Mouse (Mus musculus): ENCODE results near the gene Fbln5. TPM values are rescaled to one million over a fixed set of nuclear protein-coding genes. Genes with fewer than 3 reads are reported as not detected.

Gene Fbln5
- polyA plus RNA-seq, 1 experiment from 2014 or later: 160 TPM

DNA sequence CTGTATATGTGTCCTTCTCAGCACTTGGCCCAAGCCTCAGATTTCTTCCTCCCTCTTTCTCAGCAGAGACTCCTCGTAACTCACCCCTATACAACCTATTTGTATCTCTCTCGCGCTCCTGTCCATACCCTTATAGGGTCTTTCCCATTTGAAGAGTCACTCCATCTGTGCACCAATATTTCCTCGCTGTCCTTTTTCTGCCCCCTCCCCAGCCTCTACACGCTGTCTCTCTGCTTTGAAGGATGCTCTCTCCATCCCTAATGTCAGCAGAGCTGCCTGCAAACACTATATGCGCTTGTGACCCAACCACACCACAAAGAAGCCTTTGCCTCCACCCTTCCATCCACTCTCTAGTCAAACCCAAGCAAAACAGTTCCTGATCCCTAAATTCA, 14.3 kb upstream of the Fbln5 start:
- H3K4me3 ChIP-seq: no peak overlapping the region
- peaks cover 41% of the 10 kb centered on the region for H3K36me3 ChIP-seq
- no peaks in the 10 kb centered on the region for H3K9me3 ChIP-seq
- H3K4me2 ChIP-seq: no peak overlapping the region
- H3K4me1 ChIP-seq: peaks cover 20% of the 10 kb centered on the region
- no peaks in the 10 kb centered on the region for H3K27me3 ChIP-seq (replicated peaks)
- H3K27ac ChIP-seq (replicated peaks): no peak overlapping the region
- WGBS: 87% methylated on average over 6 of the region's 6 CpGs
- no peak for ATAC-seq (ENCODE audit: extremely low read depth, insufficient number of reproducible peaks, low FRiP score, low TSS enrichment)
- no peak overlapping the region for H3K9ac ChIP-seq

DNA sequence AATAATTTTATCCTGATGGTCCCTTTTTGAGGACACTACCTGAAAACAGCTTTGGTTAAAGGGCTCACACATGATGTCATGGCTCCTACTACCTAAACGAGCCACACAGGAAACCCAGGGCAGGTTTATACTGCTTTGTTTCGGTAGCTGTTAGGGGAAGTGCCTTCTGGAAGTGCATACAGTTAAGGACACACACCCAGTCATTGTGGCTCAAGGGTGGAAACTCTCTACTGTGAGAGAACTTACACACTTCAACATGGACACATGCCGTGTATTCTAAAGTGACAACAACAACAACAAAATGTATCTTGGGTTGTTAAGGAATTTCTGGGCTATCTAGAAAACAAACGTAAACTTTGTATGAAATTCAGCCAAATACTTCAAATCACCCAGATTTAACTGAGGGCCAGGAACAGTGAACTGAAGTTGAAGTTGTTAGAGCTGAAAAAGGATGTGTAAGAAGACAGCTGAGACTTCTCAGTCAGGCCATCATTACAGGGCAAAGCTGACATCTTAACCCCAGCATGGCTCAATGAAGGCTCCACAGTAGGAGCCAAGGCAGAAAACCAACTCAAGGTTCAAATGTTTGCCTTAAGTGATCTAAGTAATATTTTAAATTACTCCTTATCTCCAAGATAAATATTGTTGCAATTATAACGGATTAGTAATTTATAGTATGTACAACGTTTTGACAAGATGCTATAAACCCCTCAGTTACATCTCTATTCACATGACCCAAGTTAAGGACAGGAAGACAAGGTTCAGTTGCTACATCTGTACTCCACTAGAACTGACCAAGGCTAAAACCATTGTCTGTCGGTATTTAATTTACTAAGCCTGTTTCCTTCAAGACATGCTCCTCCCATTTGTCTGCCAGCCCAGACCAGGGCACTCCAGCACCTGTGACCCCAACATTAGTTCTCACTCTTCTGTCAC, 13.6 kb upstream of the Fbln5 start:
- Histone ChIP-seq H3K36me3 (peaks cover 34% of the 10 kb centered on the region), H3K4me2 (no peak overlapping the region), H3K27ac (replicated peaks) (no peak overlapping the region), H3K4me3 (no peak overlapping the region), H3K27me3 (replicated peaks) (no peaks in the 10 kb centered on the region), H3K9ac (no peak overlapping the region), H3K9me3 (no peaks in the 10 kb centered on the region), H3K4me1 (peaks cover 20% of the 10 kb centered on the region)
- no peak for ATAC-seq (ENCODE audit: extremely low read depth, insufficient number of reproducible peaks, low FRiP score, low TSS enrichment)
- 72% methylated on average over 7 of the region's 7 CpGs for WGBS

DNA sequence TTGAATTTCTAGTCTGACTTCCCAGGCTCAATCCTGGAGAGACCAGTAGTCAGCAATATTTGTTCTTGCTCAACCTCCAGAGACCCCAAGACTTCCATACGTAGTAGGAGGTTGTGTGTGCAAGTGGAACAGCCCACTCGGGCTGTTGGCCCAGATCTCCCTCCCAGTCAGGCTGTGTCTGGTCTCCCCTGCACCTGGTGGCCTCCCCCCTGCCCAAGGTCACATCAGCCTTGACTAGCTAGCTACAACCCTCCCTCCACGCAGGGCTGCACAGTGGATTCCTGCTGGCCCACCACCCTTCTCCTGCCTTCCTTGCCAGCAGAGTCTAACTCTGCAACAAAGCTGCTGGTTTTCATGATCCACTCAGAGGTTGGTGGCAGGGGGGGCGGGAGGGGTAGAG, 12.4 kb upstream of the Fbln5 start:
- H3K9ac ChIP-seq: no peak overlapping the region
- no peak for ATAC-seq (ENCODE audit: extremely low read depth, insufficient number of reproducible peaks, low FRiP score, low TSS enrichment)
- peaks cover 20% of the 10 kb centered on the region for H3K4me1 ChIP-seq
- no peak overlapping the region for H3K4me2 ChIP-seq
- peak overlapping the region; percentile 51; the same call in 1 of the 2 replicates for H3K27ac ChIP-seq (replicated peaks)
- H3K36me3 ChIP-seq: peaks cover 24% of the 10 kb centered on the region
- 62% methylated on average over 4 of the region's 4 CpGs for WGBS
- no peaks in the 10 kb centered on the region for H3K27me3 ChIP-seq (replicated peaks)
- H3K9me3 ChIP-seq: no peaks in the 10 kb centered on the region
- no peak overlapping the region for H3K4me3 ChIP-seq

DNA sequence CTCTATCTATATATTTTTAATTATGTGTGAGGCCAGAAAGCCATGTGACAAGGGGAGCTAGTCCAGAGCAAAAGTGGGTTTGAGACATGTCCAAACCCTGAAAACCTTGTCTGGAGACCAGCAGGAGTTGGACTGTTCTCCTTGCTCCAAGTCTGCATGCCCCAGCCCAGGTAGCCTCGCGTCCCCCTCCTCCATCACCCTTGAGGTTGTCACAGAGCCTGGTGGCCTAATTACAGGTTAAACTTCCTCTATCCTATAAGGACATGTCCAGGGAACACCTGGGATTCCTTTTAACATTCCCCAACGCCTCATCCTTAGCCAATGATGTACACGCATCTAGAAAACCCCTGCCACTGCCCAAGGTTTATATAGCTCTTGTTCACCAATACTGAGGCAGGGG, 4.3 kb upstream of the Fbln5 start:
- peaks cover 10% of the 10 kb centered on the region; the same call in 1 of the 2 replicates for H3K27me3 ChIP-seq (replicated peaks)
- H3K9me3 ChIP-seq: no peaks in the 10 kb centered on the region
- WGBS: 80% methylated on average over 4 of the region's 4 CpGs
- H3K4me1 ChIP-seq: peaks cover 19% of the 10 kb centered on the region
- no peaks in the 10 kb centered on the region for H3K36me3 ChIP-seq
- no peak overlapping the region for H3K4me3 ChIP-seq
- H3K27ac ChIP-seq (replicated peaks): no peak overlapping the region
- H3K9ac ChIP-seq: no peak overlapping the region
- no peak for ATAC-seq (ENCODE audit: extremely low read depth, insufficient number of reproducible peaks, low FRiP score, low TSS enrichment)
- H3K4me2 ChIP-seq: no peak overlapping the region

DNA sequence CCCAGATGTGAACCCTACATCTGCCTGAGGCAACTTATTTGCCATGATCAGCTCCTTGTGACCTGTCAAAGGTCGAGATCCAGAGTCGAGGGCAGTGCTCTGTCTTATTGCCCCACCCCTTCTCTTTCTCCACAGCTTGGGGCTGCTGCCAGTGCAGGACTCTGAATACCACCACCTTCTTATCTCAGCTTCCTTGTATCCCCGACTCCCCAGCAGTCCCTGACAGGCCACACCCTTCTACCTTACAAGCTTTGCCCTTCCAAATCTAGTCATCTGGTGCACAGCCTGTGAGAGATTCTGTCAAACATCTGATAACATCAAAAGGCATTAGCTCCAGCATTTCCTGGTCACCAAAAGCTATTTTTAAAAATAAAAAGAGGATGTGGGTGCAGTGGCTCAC, 2.7 kb upstream of the Fbln5 start:
- WGBS: 19% methylated on average over 3 of the region's 3 CpGs
- H3K4me1 ChIP-seq: peaks cover 19% of the 10 kb centered on the region
- no peak overlapping the region for H3K4me3 ChIP-seq
- peaks cover 18% of the 10 kb centered on the region for H3K27me3 ChIP-seq (replicated peaks)
- H3K36me3 ChIP-seq: no peaks in the 10 kb centered on the region
- H3K9ac ChIP-seq: no peak overlapping the region
- no peak overlapping the region for H3K27ac ChIP-seq (replicated peaks)
- no peak for ATAC-seq (ENCODE audit: extremely low read depth, insufficient number of reproducible peaks, low FRiP score, low TSS enrichment)
- H3K9me3 ChIP-seq: no peaks in the 10 kb centered on the region
- no peak overlapping the region; the same call in 1 of the 2 replicates for H3K4me2 ChIP-seq

DNA sequence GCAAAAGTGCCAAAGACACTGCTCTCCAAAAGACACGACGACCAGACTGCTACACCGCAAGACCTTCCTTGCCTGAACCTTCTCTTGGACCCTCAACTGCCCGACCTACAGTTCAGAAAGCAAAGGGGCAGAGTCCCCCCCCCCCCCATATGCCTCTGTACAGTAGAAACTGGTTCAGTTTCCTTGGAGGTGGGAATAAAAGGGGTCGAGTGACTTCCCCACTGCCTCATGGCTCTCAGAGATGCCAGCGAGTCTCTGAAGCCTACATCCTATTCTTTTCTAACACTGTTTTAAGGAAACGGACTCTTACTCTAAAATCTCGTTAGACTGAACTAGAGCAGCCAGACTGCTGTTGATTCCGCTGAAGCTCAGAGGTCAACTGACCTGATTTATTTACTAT, 715 bp upstream of the Fbln5 start:
- peak overlapping the region; percentile 87; the same call in 1 of the 2 replicates for H3K27ac ChIP-seq (replicated peaks)
- WGBS: 38% methylated on average over 9 of the region's 9 CpGs
- ATAC-seq (ENCODE audit: extremely low read depth, insufficient number of reproducible peaks, low FRiP score, low TSS enrichment): no peak
- H3K9me3 ChIP-seq: no peaks in the 10 kb centered on the region
- peaks cover 19% of the 10 kb centered on the region for H3K4me1 ChIP-seq
- no peaks in the 10 kb centered on the region for H3K36me3 ChIP-seq
- H3K9ac ChIP-seq: peak overlapping the region; percentile 76
- H3K27me3 ChIP-seq (replicated peaks): peaks cover 24% of the 10 kb centered on the region
- H3K4me2 ChIP-seq: peak overlapping the region; percentile 96
- peak overlapping the region; percentile 56 for H3K4me3 ChIP-seq

DNA sequence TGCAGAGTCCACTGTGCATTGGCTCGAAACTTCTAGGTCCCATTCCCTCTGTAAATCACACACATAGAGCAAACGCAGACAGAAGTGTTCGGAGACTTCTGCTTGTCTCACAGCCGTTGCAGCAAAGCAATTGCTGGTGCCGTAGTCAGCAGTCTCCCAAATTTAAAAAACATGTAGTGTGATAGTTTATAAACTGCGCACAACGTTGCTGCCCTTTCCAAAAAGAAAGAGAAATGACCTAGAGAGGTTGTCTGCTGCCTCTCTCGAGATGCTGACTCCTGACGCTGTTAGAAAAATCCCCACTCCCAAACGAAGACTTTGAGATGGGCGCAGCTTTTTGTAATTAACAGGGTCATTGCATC, 628 bp downstream of the Fbln5 start:
- no peak for ATAC-seq (ENCODE audit: extremely low read depth, insufficient number of reproducible peaks, low FRiP score, low TSS enrichment)
- Histone ChIP-seq H3K4me2 (peak overlapping the region; percentile 96), H3K9ac (peak overlapping the region; percentile 76), H3K27me3 (replicated peaks) (peaks cover 24% of the 10 kb centered on the region), H3K4me1 (peaks cover 19% of the 10 kb centered on the region), H3K4me3 (peak overlapping the region; percentile 56), H3K27ac (replicated peaks) (peak overlapping the region; percentile 87), H3K9me3 (no peaks in the 10 kb centered on the region), H3K36me3 (no peaks in the 10 kb centered on the region)
- 29% methylated on average over 11 of the region's 11 CpGs for WGBS

DNA sequence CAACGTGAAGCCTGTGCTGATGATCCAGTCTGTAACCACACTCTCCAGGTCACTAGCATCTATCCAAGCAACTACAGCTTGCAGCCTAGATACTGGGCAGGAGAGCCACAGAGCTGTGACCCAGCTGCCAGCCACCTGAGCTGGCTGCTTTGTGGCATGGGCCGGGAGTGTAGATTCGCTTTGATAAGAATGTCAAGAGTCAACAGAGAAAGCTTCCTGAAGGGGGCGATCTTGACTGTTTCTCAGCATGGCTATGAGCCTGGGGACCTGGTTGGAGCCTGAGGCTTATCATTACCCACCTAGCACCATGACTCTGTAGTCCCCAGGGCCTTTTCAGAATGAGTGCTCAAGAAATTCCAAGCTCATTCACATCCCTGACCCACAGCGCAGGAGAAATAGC, 2.0 kb downstream of the Fbln5 start:
- peaks cover 18% of the 10 kb centered on the region for H3K4me1 ChIP-seq
- H3K4me3 ChIP-seq: peak overlapping the region; percentile 56
- peaks cover 24% of the 10 kb centered on the region for H3K27me3 ChIP-seq (replicated peaks)
- ATAC-seq (ENCODE audit: extremely low read depth, insufficient number of reproducible peaks, low FRiP score, low TSS enrichment): no peak
- peak overlapping the region; percentile 96 for H3K4me2 ChIP-seq
- WGBS: 34% methylated on average over 5 of the region's 5 CpGs
- H3K9me3 ChIP-seq: no peaks in the 10 kb centered on the region
- peak overlapping the region; percentile 76 for H3K9ac ChIP-seq
- no peak overlapping the region for H3K27ac ChIP-seq (replicated peaks)
- H3K36me3 ChIP-seq: no peaks in the 10 kb centered on the region

DNA sequence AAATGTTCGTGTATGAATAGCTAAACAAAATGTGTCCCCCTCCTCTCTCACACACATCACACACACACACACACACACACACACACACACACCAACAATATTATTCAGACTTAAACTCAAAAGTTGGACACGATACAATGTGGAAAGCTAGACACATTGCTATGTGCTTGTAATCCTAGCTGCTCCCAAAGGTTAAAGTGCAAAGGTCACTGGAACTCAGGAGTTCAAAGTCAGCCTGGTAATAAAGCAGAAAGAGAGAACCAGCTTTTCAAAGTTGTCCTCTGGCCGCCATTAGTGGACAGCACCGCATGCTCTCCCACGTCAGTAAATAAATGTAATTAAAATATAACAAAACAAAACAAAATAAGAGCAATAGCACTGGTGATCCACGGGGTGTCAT, 3.1 kb downstream of the Fbln5 start:
- Histone ChIP-seq H3K27ac (replicated peaks) (no peak overlapping the region), H3K36me3 (no peaks in the 10 kb centered on the region), H3K9ac (no peak overlapping the region), H3K9me3 (no peaks in the 10 kb centered on the region), H3K27me3 (replicated peaks) (peaks cover 23% of the 10 kb centered on the region), H3K4me3 (peak overlapping the region; percentile 2; the same call in 1 of the 2 replicates), H3K4me1 (peaks cover 9% of the 10 kb centered on the region), H3K4me2 (peak overlapping the region; percentile 96)
- no peak for ATAC-seq (ENCODE audit: extremely low read depth, insufficient number of reproducible peaks, low FRiP score, low TSS enrichment)
- WGBS: 77% methylated on average over 6 of the region's 6 CpGs

DNA sequence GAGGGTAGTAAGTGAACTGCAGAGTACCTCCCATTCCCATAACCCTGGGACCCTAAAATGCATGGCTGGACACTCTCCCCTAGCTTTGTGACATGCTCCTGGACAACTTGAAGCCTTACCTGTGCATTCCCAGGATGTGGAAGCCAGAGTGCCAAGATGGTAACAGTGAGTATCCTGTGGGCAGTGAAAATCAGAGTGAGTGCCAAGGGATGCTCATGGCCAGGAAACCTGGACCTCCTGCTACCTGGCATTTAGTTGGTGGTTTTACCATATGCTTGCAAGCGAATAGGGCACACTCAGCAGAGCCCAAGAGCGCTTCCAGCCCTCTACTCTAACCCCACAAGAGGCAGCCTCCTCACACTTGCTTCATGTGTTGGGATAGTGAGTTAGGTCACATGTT, 4.4 kb downstream of the Fbln5 start:
- Histone ChIP-seq H3K4me3 (no peak overlapping the region), H3K9ac (no peak overlapping the region), H3K4me2 (peak overlapping the region; percentile 96), H3K4me1 (peaks cover 5% of the 10 kb centered on the region), H3K9me3 (no peaks in the 10 kb centered on the region), H3K27ac (replicated peaks) (no peak overlapping the region), H3K36me3 (no peaks in the 10 kb centered on the region), H3K27me3 (replicated peaks) (peaks cover 14% of the 10 kb centered on the region)
- no peak for ATAC-seq (ENCODE audit: extremely low read depth, insufficient number of reproducible peaks, low FRiP score, low TSS enrichment)
- 76% methylated on average over 2 of the region's 2 CpGs for WGBS

DNA sequence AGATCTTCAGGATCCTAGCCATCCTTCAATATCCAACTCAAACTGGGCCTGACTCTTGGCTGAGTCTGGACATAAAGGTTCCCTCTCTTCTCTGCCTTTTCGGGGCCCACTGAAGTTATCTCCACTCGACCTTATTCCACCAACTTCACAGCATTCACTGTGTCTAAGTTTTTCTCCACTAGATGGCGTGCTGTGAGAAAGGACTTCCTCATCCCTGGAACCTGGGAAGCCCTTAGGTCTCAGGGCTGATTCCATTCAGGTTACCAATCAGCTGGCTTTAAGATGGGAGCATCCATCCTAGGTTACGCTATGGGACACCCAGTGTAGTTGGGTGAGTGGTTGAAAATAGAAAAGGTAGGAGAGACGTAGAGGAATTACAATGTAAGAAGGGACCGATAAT, 7.7 kb downstream of the Fbln5 start:
- no peaks in the 10 kb centered on the region for H3K9me3 ChIP-seq
- H3K27ac ChIP-seq (replicated peaks): no peak overlapping the region
- no peaks in the 10 kb centered on the region for H3K4me1 ChIP-seq
- ATAC-seq (ENCODE audit: extremely low read depth, insufficient number of reproducible peaks, low FRiP score, low TSS enrichment): no peak
- no peak overlapping the region for H3K4me2 ChIP-seq
- no peak overlapping the region for H3K9ac ChIP-seq
- no peak overlapping the region for H3K4me3 ChIP-seq
- 0 out of 2 replicates have a peak, but pooled peaks cover 3% of the 10 kb centered on the region for H3K27me3 ChIP-seq (replicated peaks)
- no peaks in the 10 kb centered on the region for H3K36me3 ChIP-seq
- WGBS: 50% methylated on average over 6 of the region's 6 CpGs

DNA sequence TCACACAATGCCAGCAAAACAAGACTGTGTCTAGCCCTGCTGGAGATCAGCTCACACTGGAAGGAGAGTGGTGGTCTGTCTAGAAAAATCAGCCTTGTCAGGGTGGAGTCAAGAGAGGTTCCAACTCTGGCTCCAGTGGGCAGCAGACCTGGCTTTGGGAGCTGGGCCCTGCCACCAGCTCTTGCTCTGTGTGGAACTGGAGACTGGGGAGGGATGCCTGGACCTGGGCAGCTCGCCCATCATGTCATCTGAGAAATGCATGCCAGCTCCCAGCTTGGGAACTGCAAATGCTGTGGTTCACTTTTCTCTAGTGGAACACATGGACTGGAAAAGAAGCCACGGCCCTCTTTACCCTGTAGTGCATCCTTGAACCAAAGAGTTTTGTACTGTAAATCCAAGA, 8.3 kb downstream of the Fbln5 start:
- no peak overlapping the region for H3K9ac ChIP-seq
- H3K36me3 ChIP-seq: no peaks in the 10 kb centered on the region
- H3K27ac ChIP-seq (replicated peaks): no peak overlapping the region
- 0 out of 2 replicates have a peak, but pooled peaks cover 3% of the 10 kb centered on the region for H3K27me3 ChIP-seq (replicated peaks)
- ATAC-seq (ENCODE audit: extremely low read depth, insufficient number of reproducible peaks, low FRiP score, low TSS enrichment): no peak
- no peaks in the 10 kb centered on the region for H3K4me1 ChIP-seq
- H3K4me2 ChIP-seq: no peak overlapping the region
- H3K4me3 ChIP-seq: no peak overlapping the region
- 53% methylated on average over 2 of the region's 2 CpGs for WGBS
- H3K9me3 ChIP-seq: no peaks in the 10 kb centered on the region

All from heart, embryonic 13.5 days (tissue).